Mouse (Mus musculus) midbrain, embryonic 12.5 days (tissue): ENCODE measurements around the gene Cfdp1. TPM values are rescaled to one million over a fixed set of nuclear protein-coding genes. Genes with fewer than 3 reads are reported as not detected.

Experiments
- ATAC-seq: fragments of 200-750 bp; cut with Nextera tagmentation; 2 replicates; pipeline ENCODE4 v1.8.0; 2017; ENCODE audit warnings: low read depth, moderate TSS enrichment, moderate library complexity; ENCODE audit not compliant: low FRiP score
- H3K27ac ChIP-seq: fragments of 300-500 bp; sonication (generic); replicated peaks from 2 replicates; pipeline ENCODE4 v1.5.1; 2016; ENCODE audit warnings: mild to moderate bottlenecking
- H3K27me3 ChIP-seq: fragments of 300-500 bp; sonication (generic); 2 replicates; pipeline ENCODE4 v1.6.1; 2016; ENCODE audit warnings: mild to moderate bottlenecking
- H3K36me3 ChIP-seq: fragments of 300-500 bp; sonication (generic); 2 replicates; pipeline ENCODE4 v1.6.1; 2016
- H3K4me1 ChIP-seq: fragments of 300-500 bp; sonication (generic); 2 replicates; pipeline ENCODE4 v1.6.1; 2016
- H3K4me2 ChIP-seq: fragments of 300-500 bp; sonication (generic); replicated peaks from 2 replicates; pipeline ENCODE4 v1.6.1; 2016; ENCODE audit warnings: mild to moderate bottlenecking, moderate library complexity
- H3K4me3 ChIP-seq: fragments of 300-500 bp; sonication (generic); 2 replicates; pipeline ENCODE4 v1.5.1; 2016; ENCODE audit warnings: mild to moderate bottlenecking
- H3K9ac ChIP-seq: fragments of 300-500 bp; sonication (generic); replicated peaks from 2 replicates; pipeline ENCODE4 v1.6.1; 2016; ENCODE audit warnings: mild to moderate bottlenecking, moderate library complexity
- H3K9me3 ChIP-seq: fragments of 300-500 bp; sonication (generic); 2 replicates; pipeline ENCODE4 v1.6.1; 2016; ENCODE audit warnings: mild to moderate bottlenecking
- WGBS: fragments of 180-500 bp; shearing (Covaris S2); methylation state at CpG from one replicate; pipeline ENCODE4 v1.1.7; 2016; 5-methylcytosine and 5-hydroxymethylcytosine counted together
- polyA plus RNA-seq: library from polyadenylated mRNA; unstranded; fragments of >200 nt; fragmentation: Nextera tagmentation; extraction: Ambion mirVana; gene quantifications from 2 replicates; pipeline ENCODE4 v1.2.1, GENCODE M21; 2016

Gene Cfdp1
- polyA plus RNA-seq, 1 experiment from 2014 or later: 182 TPM

GRCm38 (mm10) chr8:111758817-111759216 is 95.3 kb downstream of the Cfdp1 start:
- Histone ChIP-seq H3K4me3 (no peak overlapping the region), H3K9me3 (no peaks in the 10 kb centered on the region), H3K27me3 (no peaks in the 10 kb centered on the region), H3K27ac (no peak overlapping the region), H3K4me2 (no peak overlapping the region), H3K36me3 (no peaks in the 10 kb centered on the region), H3K9ac (no peak overlapping the region), H3K4me1 (no peaks in the 10 kb centered on the region)
- 87% methylated on average over 5 of the region's 5 CpGs for WGBS
- no peak for ATAC-seq

- no peak overlapping the region for H3K4me2 ChIP-seq
- H3K4me3 ChIP-seq: no peak overlapping the region
- H3K36me3 ChIP-seq: no peaks in the 10 kb centered on the region
- no peaks in the 10 kb centered on the region for H3K9me3 ChIP-seq
- H3K27me3 ChIP-seq: no peaks in the 10 kb centered on the region
- H3K4me1 ChIP-seq: no peaks in the 10 kb centered on the region
- WGBS: 88% methylated on average over 9 of the region's 9 CpGs
- H3K27ac ChIP-seq: no peak overlapping the region
- no peak for ATAC-seq
- H3K9ac ChIP-seq: no peak overlapping the region
These were observed 96.5 kb downstream of the Cfdp1 start for GRCm38 (mm10) chr8:111757599-111757998.

DNA sequence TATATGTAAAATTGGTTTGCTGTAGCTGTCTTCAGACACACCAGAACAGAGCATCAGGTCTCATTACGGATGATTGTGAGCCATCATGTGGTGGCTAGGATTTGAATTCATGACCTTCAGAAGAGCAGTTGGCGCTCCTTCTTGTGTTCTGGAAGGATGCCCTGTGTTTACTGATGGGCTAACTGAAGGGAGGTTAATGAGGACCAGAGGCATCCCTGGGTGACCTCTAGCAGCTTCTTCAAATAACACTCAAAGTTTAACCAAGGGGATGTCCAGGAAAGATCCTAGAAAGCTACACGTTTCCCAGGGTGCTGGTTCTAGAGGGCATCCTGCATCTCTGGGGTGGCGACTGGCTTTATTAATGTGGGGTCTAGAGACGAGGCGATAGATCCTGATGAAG is 99.4 kb downstream of the Cfdp1 start:
- Histone ChIP-seq H3K4me2 (no peak overlapping the region), H3K9ac (no peak overlapping the region), H3K9me3 (no peaks in the 10 kb centered on the region), H3K4me3 (no peak overlapping the region), H3K36me3 (no peaks in the 10 kb centered on the region), H3K27me3 (no peaks in the 10 kb centered on the region), H3K4me1 (no peaks in the 10 kb centered on the region), H3K27ac (no peak overlapping the region)
- no peak for ATAC-seq
- 84% methylated on average over 6 of the region's 6 CpGs for WGBS

- no peak overlapping the region for H3K4me3 ChIP-seq
- 58% methylated on average over 2 of the region's 2 CpGs for WGBS
- ATAC-seq: no peak
These were observed 100.0 kb downstream of the Cfdp1 start for GRCm38 (mm10) chr8:111754088-111754487.

GRCm38 (mm10) chr8:111748766-111749165 is 105.3 kb downstream of the Cfdp1 start:
- Histone ChIP-seq H3K4me3 (no peak overlapping the region), H3K27me3 (peaks cover 10% of the 10 kb centered on the region; the same call in 1 of the 2 replicates), H3K27ac (no peak overlapping the region), H3K9ac (no peak overlapping the region), H3K4me1 (peaks cover 24% of the 10 kb centered on the region), H3K4me2 (no peak overlapping the region), H3K36me3 (no peaks in the 10 kb centered on the region), H3K9me3 (no peaks in the 10 kb centered on the region)
- no peak for ATAC-seq
- WGBS: 66% methylated on average over 6 of the region's 6 CpGs

More at GRCm38 (mm10) chr8:111754088-111754487, 100.0 kb downstream of the Cfdp1 start:
- Histone ChIP-seq H3K4me1 (no peaks in the 10 kb centered on the region), H3K27me3 (no peaks in the 10 kb centered on the region), H3K36me3 (no peaks in the 10 kb centered on the region), H3K9me3 (no peaks in the 10 kb centered on the region), H3K27ac (no peak overlapping the region), H3K9ac (no peak overlapping the region), H3K4me2 (no peak overlapping the region)

DNA sequence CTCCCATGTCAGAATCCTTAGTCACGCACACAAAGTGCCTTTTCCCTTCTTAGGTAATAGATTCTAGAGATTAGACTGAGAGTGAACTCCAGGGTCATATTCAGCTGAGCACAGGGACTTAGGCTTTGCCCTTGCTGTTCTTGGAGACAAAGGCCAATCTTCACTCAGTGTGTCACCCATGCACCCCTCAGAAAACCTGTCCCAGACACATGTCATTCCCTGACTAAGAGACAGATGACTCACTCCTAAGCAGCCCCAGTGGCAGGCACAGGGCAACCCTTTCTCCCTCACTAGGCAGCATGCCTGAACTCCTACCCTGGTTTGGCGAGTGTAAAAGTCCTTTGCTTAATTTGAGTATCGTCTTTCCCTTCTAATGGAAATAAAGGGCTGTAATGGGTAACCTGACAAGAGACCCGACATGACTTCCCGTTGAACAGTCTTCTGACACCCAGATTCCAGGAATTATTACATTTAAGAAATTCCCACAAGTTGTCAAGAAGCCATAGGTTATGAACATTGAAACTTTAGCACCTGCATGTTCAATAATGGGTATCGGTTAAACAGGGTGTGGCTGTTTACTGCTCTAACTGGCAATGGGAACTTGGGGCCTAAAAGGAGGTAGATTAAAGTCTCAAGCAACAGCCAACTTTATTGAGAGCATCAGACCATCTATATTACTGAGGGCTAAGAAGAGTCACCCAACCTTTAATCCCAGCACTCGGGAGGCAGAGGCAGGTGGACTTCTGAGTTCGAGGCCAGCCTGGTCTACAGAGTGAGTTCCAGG is 106.0 kb downstream of the Cfdp1 start:
- H3K27me3 ChIP-seq: peaks cover 10% of the 10 kb centered on the region; the same call in 1 of the 2 replicates
- ATAC-seq: no peak
- no peak overlapping the region for H3K27ac ChIP-seq
- H3K4me3 ChIP-seq: no peak overlapping the region
- peaks cover 25% of the 10 kb centered on the region for H3K4me1 ChIP-seq
- no peaks in the 10 kb centered on the region for H3K9me3 ChIP-seq
- H3K4me2 ChIP-seq: no peak overlapping the region
- no peaks in the 10 kb centered on the region for H3K36me3 ChIP-seq
- WGBS: 81% methylated on average over 8 of the region's 8 CpGs
- H3K9ac ChIP-seq: no peak overlapping the region

GRCm38 (mm10) chr8:111746582-111747465 is 107.3 kb downstream of the Cfdp1 start:
- no peaks in the 10 kb centered on the region for H3K9me3 ChIP-seq
- no peak overlapping the region for H3K4me2 ChIP-seq
- no peaks in the 10 kb centered on the region for H3K36me3 ChIP-seq
- H3K27me3 ChIP-seq: peaks cover 10% of the 10 kb centered on the region; the same call in 1 of the 2 replicates
- ATAC-seq: no peak
- no peak overlapping the region for H3K9ac ChIP-seq
- H3K27ac ChIP-seq: no peak overlapping the region
- H3K4me1 ChIP-seq: peaks cover 37% of the 10 kb centered on the region
- WGBS: 81% methylated on average over 13 of the region's 13 CpGs
- no peak overlapping the region for H3K4me3 ChIP-seq

DNA sequence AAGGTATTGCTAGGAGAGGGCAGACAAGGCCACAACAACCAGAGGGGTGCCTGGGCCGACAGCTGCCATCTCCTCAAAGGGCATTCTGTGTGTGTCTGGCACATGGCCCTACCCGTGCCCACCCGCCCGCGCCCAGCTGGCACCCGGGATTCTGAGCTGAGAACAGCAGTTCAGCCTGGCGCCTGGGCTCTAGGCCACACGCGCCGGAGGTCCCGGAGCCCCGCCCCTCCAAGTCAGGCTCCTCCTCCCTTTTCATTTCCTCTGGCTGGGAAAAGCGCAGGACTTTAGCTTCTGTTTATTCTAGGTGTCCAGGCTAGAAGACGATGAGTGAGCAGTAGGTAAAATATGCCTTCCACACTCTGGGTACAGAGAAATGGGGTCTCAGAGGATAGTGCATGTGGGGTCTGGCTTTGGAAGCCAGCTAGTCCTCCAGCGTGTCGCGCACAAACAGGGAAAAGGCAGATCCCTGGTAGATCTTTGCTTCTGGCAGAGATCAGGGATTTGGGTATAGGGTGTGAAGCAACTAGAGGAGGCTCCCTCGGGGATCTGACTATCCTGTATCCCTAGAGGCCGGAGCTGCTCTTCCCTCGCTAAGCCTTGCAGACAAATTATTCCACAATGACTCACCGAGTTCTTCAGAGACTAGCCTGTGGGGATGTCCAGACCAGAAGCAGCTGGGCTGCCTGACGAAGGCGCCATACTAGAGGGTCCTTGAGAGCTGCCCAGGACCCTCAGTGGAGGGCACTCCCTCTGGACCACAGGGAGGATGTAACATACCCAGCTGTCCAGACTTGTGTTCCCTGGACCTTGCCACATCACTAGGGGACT is 108.3 kb downstream of the Cfdp1 start:
- Histone ChIP-seq H3K9ac (peak overlapping the region; percentile 41), H3K4me3 (peak overlapping the region; percentile 22), H3K27ac (peak overlapping the region; percentile 49; the same call in 1 of the 2 replicates), H3K4me1 (peaks cover 47% of the 10 kb centered on the region), H3K27me3 (peaks cover 10% of the 10 kb centered on the region; the same call in 1 of the 2 replicates), H3K4me2 (peak overlapping the region; percentile 47), H3K9me3 (no peaks in the 10 kb centered on the region), H3K36me3 (no peaks in the 10 kb centered on the region)
- ATAC-seq: peak; percentile 30; the same call in 1 of the 2 replicates
- WGBS: 6% methylated on average over 23 of the region's 23 CpGs

- Histone ChIP-seq H3K9ac (no peak overlapping the region), H3K27ac (no peak overlapping the region), H3K4me1 (peaks cover 55% of the 10 kb centered on the region), H3K4me3 (no peak overlapping the region), H3K4me2 (peak overlapping the region; percentile 47; the same call in 1 of the 2 replicates), H3K9me3 (no peaks in the 10 kb centered on the region), H3K27me3 (peaks cover 10% of the 10 kb centered on the region; the same call in 1 of the 2 replicates), H3K36me3 (no peaks in the 10 kb centered on the region)
- 58% methylated on average over 5 of the region's 5 CpGs for WGBS
- no peak for ATAC-seq
These were observed 109.0 kb downstream of the Cfdp1 start for GRCm38 (mm10) chr8:111745086-111745485.

- Histone ChIP-seq H3K9me3 (no peaks in the 10 kb centered on the region), H3K27ac (peak within 1 kb of the TSS; percentile 82), H3K4me3 (peak within 1 kb of the TSS; percentile 97), H3K36me3 (no peaks in the 10 kb centered on the region), H3K4me2 (peak within 1 kb of the TSS; percentile 75), H3K4me1 (peaks cover 65% of the 10 kb centered on the region), H3K9ac (peak within 1 kb of the TSS; percentile 96), H3K27me3 (peaks cover 10% of the 10 kb centered on the region; the same call in 1 of the 2 replicates)
- 11% methylated on average over 35 of the region's 40 CpGs for WGBS
- peak; percentile 73 for ATAC-seq
These were observed 110.0 kb downstream of the Cfdp1 start, which contains the start of gene Bcar1 for GRCm38 (mm10) chr8:111743792-111744696. Gene Bcar1, minus strand, starts transcription at chr8:111743809.
